Mouse (Mus musculus) E14TG2a.4 (cell line): ENCODE data around the gene Spata18.

Experiments
- H3K27me3 ChIP-seq: 2 replicates; pipeline ENCODE4 v1.6.1; 2014; ENCODE audit warnings: low read length, control low read depth; ENCODE audit not compliant: insufficient read depth
- H3K36me3 ChIP-seq: 2 replicates; pipeline ENCODE4 v1.6.1; 2014; ENCODE audit warnings: low read length, control low read depth; ENCODE audit not compliant: insufficient read depth
- H3K4me1 ChIP-seq: replicated peaks from 2 replicates; pipeline ENCODE4 v1.6.1; 2014; ENCODE audit warnings: low read depth, low read length, control low read depth
- H3K4me3 ChIP-seq: replicated peaks from 2 replicates; pipeline ENCODE4 v1.5.1; 2014; ENCODE audit warnings: mild to moderate bottlenecking, low read length
- H3K9me3 ChIP-seq: 2 replicates; pipeline ENCODE4 v1.6.1; 2014; ENCODE audit warnings: low read length, control low read depth
- CTCF ChIP-seq: conservative IDR thresholded peaks from 2 replicates; pipeline ENCODE4 v1.5.1; 2014; ENCODE audit warnings: low read length
- NANOG ChIP-seq: IDR thresholded peaks from 2 replicates; pipeline ENCODE4 v1.6.1; 2014; ENCODE audit warnings: borderline replicate concordance, low read length, mixed read lengths
- POU5F1 ChIP-seq: IDR thresholded peaks from 2 replicates; pipeline ENCODE4 v1.6.1; 2014; ENCODE audit warnings: low read length, borderline replicate concordance

Spata18 gene

GRCm38 (mm10) chr5:73697700-73698099 lies 46.5 kb downstream of the Spata18 start:
- Histone ChIP-seq H3K4me3 (no peak overlapping the region), H3K36me3 (no peaks in the 10 kb centered on the region), H3K27me3 (no peaks in the 10 kb centered on the region), H3K9me3 (no peaks in the 10 kb centered on the region), H3K4me1 (peaks cover 5% of the 10 kb centered on the region)
- TF ChIP-seq POU5F1 = no peak

GRCm38 (mm10) chr5:73701063-73701890 lies 50.1 kb downstream of the Spata18 start:
- H3K36me3 ChIP-seq = no peaks in the 10 kb centered on the region
- peaks cover 16% of the 10 kb centered on the region for H3K27me3 ChIP-seq
- H3K4me3 ChIP-seq = no peak overlapping the region
- no peak for TF ChIP-seq NANOG
- TF ChIP-seq POU5F1 = no peak
- no peak for TF ChIP-seq CTCF
- peaks cover 10% of the 10 kb centered on the region for H3K4me1 ChIP-seq
- H3K9me3 ChIP-seq = no peaks in the 10 kb centered on the region

GRCm38 (mm10) chr5:73701946-73702710 lies 50.9 kb downstream of the Spata18 start:
- TF ChIP-seq NANOG (no peak), POU5F1 (no peak), CTCF (no peak)
- no peak overlapping the region for H3K4me3 ChIP-seq
- peaks cover 19% of the 10 kb centered on the region for H3K27me3 ChIP-seq
- no peaks in the 10 kb centered on the region for H3K9me3 ChIP-seq
- peaks cover 10% of the 10 kb centered on the region for H3K4me1 ChIP-seq
- no peaks in the 10 kb centered on the region for H3K36me3 ChIP-seq

- peaks cover 19% of the 10 kb centered on the region for H3K27me3 ChIP-seq
- TF ChIP-seq POU5F1 = no peak
- no peak for TF ChIP-seq NANOG
- peak; percentile 48 for TF ChIP-seq CTCF
- H3K36me3 ChIP-seq = no peaks in the 10 kb centered on the region
- no peaks in the 10 kb centered on the region for H3K9me3 ChIP-seq
- peaks cover 10% of the 10 kb centered on the region for H3K4me1 ChIP-seq
- H3K4me3 ChIP-seq = no peak overlapping the region
Measured at GRCm38 (mm10) chr5:73703096-73703495, 51.9 kb downstream of the Spata18 start.

GRCm38 (mm10) chr5:73704263-73704662 lies 53.1 kb downstream of the Spata18 start:
- H3K36me3 ChIP-seq = no peaks in the 10 kb centered on the region
- peaks cover 19% of the 10 kb centered on the region for H3K27me3 ChIP-seq
- H3K4me1 ChIP-seq = peaks cover 10% of the 10 kb centered on the region
- peak overlapping the region; percentile 46 for H3K4me3 ChIP-seq
- TF ChIP-seq NANOG (no peak), POU5F1 (no peak), CTCF (0 out of 2 replicates have a peak, but pooled peaks have one; percentile 2)
- no peaks in the 10 kb centered on the region for H3K9me3 ChIP-seq

- H3K36me3 ChIP-seq = no peaks in the 10 kb centered on the region
- no peak overlapping the region for H3K4me3 ChIP-seq
- peaks cover 19% of the 10 kb centered on the region for H3K27me3 ChIP-seq
- no peaks in the 10 kb centered on the region for H3K9me3 ChIP-seq
- no peak for TF ChIP-seq POU5F1
- H3K4me1 ChIP-seq = peaks cover 10% of the 10 kb centered on the region
Measured at GRCm38 (mm10) chr5:73704757-73705156, 53.6 kb downstream of the Spata18 start.

- H3K4me3 ChIP-seq = no peak overlapping the region
- H3K27me3 ChIP-seq = peaks cover 19% of the 10 kb centered on the region
- no peaks in the 10 kb centered on the region for H3K9me3 ChIP-seq
- H3K4me1 ChIP-seq = peaks cover 10% of the 10 kb centered on the region
- no peaks in the 10 kb centered on the region for H3K36me3 ChIP-seq
- TF ChIP-seq POU5F1 (no peak), CTCF (no peak), NANOG (no peak)
Measured at GRCm38 (mm10) chr5:73705290-73705689, 54.1 kb downstream of the Spata18 start.

GRCm38 (mm10) chr5:73712852-73713251 lies 61.7 kb downstream of the Spata18 start:
- peaks cover 4% of the 10 kb centered on the region; the same call in 1 of the 2 replicates for H3K27me3 ChIP-seq
- no peaks in the 10 kb centered on the region for H3K9me3 ChIP-seq
- no peaks in the 10 kb centered on the region for H3K4me1 ChIP-seq
- H3K36me3 ChIP-seq = no peaks in the 10 kb centered on the region
- no peak overlapping the region for H3K4me3 ChIP-seq
- no peak for TF ChIP-seq POU5F1
- TF ChIP-seq NANOG = no peak
- TF ChIP-seq CTCF = no peak
